Mouse (Mus musculus): ENCODE data around the gene 4930519G04Rik. TPM values are rescaled to one million over a fixed set of nuclear protein-coding genes. Genes with fewer than 3 reads are reported as not detected.
"Not testable (repeated sequence)": the region's sequence is repeated elsewhere in the genome, so short reads cannot be mapped to it uniquely, and the experiment has no call there.

4930519G04Rik gene
- polyA plus RNA-seq, 1 experiment from 2014 or later: not detected

GRCm38 (mm10) chr5:114825978-114826691 is 27.3 kb upstream of the 4930519G04Rik start:
- Histone ChIP-seq H3K36me3 (ENCODE audit: control insufficient read depth, insufficient read depth, low read length) (no peaks in the 10 kb centered on the region), H3K9me3 (ENCODE audit: control insufficient read depth, low read length) (no peaks in the 10 kb centered on the region), H3K4me2 (replicated peaks; ENCODE audit: low read depth, low read length) (peak overlapping the region; percentile 43), H3K4me1 (replicated peaks; ENCODE audit: control insufficient read depth, insufficient read depth, low read length) (no peaks in the 10 kb centered on the region), H3K9ac (ENCODE audit: low read depth, low read length) (peak overlapping the region; percentile 32; the same call in 1 of the 2 replicates), H3K27ac (ENCODE audit: low read depth, low read length) (no peak overlapping the region), H3K4me3 (ENCODE audit: low read depth, low read length) (peak overlapping the region; percentile 28), H3K27me3 (ENCODE audit: control insufficient read depth, insufficient read depth, low read length) (no peaks in the 10 kb centered on the region)
- DNase-seq (ENCODE audit: low spot score): peak; percentile 93
- ATAC-seq (ENCODE audit: low FRiP score): peak; percentile 72
- WGBS: 11% methylated on average over 27 of the region's 27 CpGs

GRCm38 (mm10) chr5:114827427-114827826 is 26.0 kb upstream of the 4930519G04Rik start:
- ATAC-seq (ENCODE audit: low FRiP score): no peak

GRCm38 (mm10) chr5:114829740-114830139 is 23.7 kb upstream of the 4930519G04Rik start:
- no peak for ATAC-seq (ENCODE audit: low FRiP score)
- no peak for DNase-seq (ENCODE audit: low spot score)
- no peak overlapping the region for H3K4me2 ChIP-seq (replicated peaks; ENCODE audit: low read depth, low read length)
- H3K27me3 ChIP-seq (ENCODE audit: control insufficient read depth, insufficient read depth, low read length): no peaks in the 10 kb centered on the region
- no peaks in the 10 kb centered on the region for H3K4me1 ChIP-seq (replicated peaks; ENCODE audit: control insufficient read depth, insufficient read depth, low read length)
- no peak overlapping the region for H3K27ac ChIP-seq (ENCODE audit: low read depth, low read length)
- 70% methylated on average over 3 of the region's 3 CpGs for WGBS
- H3K36me3 ChIP-seq (ENCODE audit: control insufficient read depth, insufficient read depth, low read length): no peaks in the 10 kb centered on the region
- no peak overlapping the region for H3K4me3 ChIP-seq (ENCODE audit: low read depth, low read length)
- no peak overlapping the region for H3K9ac ChIP-seq (ENCODE audit: low read depth, low read length)
- no peaks in the 10 kb centered on the region for H3K9me3 ChIP-seq (ENCODE audit: control insufficient read depth, low read length)

More at GRCm38 (mm10) chr5:114827427-114827826, 26.0 kb upstream of the 4930519G04Rik start:
- DNase-seq (ENCODE audit: low spot score): no peak
- no peaks in the 10 kb centered on the region for H3K27me3 ChIP-seq (ENCODE audit: control insufficient read depth, insufficient read depth, low read length)
- no peak overlapping the region for H3K4me2 ChIP-seq (replicated peaks; ENCODE audit: low read depth, low read length)
- H3K9ac ChIP-seq (ENCODE audit: low read depth, low read length): no peak overlapping the region
- no peak overlapping the region for H3K4me3 ChIP-seq (ENCODE audit: low read depth, low read length)
- no peaks in the 10 kb centered on the region for H3K9me3 ChIP-seq (ENCODE audit: control insufficient read depth, low read length)
- no peaks in the 10 kb centered on the region for H3K4me1 ChIP-seq (replicated peaks; ENCODE audit: control insufficient read depth, insufficient read depth, low read length)
- no peaks in the 10 kb centered on the region for H3K36me3 ChIP-seq (ENCODE audit: control insufficient read depth, insufficient read depth, low read length)
- 90% methylated on average over 12 of the region's 12 CpGs for WGBS
- no peak overlapping the region for H3K27ac ChIP-seq (ENCODE audit: low read depth, low read length)

GRCm38 (mm10) chr5:114836886-114837285 is 16.6 kb upstream of the 4930519G04Rik start:
- Histone ChIP-seq H3K4me1 (replicated peaks; ENCODE audit: control insufficient read depth, insufficient read depth, low read length) (no peaks in the 10 kb centered on the region), H3K4me2 (replicated peaks; ENCODE audit: low read depth, low read length) (no peak overlapping the region), H3K36me3 (ENCODE audit: control insufficient read depth, insufficient read depth, low read length) (no peaks in the 10 kb centered on the region), H3K27ac (ENCODE audit: low read depth, low read length) (no peak overlapping the region), H3K27me3 (ENCODE audit: control insufficient read depth, insufficient read depth, low read length) (no peaks in the 10 kb centered on the region), H3K9me3 (ENCODE audit: control insufficient read depth, low read length) (no peaks in the 10 kb centered on the region), H3K4me3 (ENCODE audit: low read depth, low read length) (no peak overlapping the region), H3K9ac (ENCODE audit: low read depth, low read length) (no peak overlapping the region)
- DNase-seq (ENCODE audit: low spot score) (peak; percentile 16), ATAC-seq (ENCODE audit: low FRiP score) (no peak)
- 68% methylated on average over 12 of the region's 12 CpGs for WGBS

- not testable (repeated sequence) for DNase-seq (ENCODE audit: low spot score); H3K4me3 ChIP-seq (ENCODE audit: low read depth, low read length); H3K27ac ChIP-seq (ENCODE audit: low read depth, low read length); H3K9ac ChIP-seq (ENCODE audit: low read depth, low read length); H3K27me3 ChIP-seq (ENCODE audit: control insufficient read depth, insufficient read depth, low read length); H3K9me3 ChIP-seq (ENCODE audit: control insufficient read depth, low read length); ATAC-seq (ENCODE audit: low FRiP score); H3K36me3 ChIP-seq (ENCODE audit: control insufficient read depth, insufficient read depth, low read length); H3K4me1 ChIP-seq (replicated peaks; ENCODE audit: control insufficient read depth, insufficient read depth, low read length); H3K4me2 ChIP-seq (replicated peaks; ENCODE audit: low read depth, low read length)
- WGBS: 73% methylated on average over 5 of the region's 5 CpGs
Observed at GRCm38 (mm10) chr5:114840481-114840880, 13.0 kb upstream of the 4930519G04Rik start.

- not testable (repeated sequence) for H3K4me2 ChIP-seq (replicated peaks; ENCODE audit: low read depth, low read length); H3K27me3 ChIP-seq (ENCODE audit: control insufficient read depth, insufficient read depth, low read length); DNase-seq (ENCODE audit: low spot score); H3K4me3 ChIP-seq (ENCODE audit: low read depth, low read length); ATAC-seq (ENCODE audit: low FRiP score); H3K4me1 ChIP-seq (replicated peaks; ENCODE audit: control insufficient read depth, insufficient read depth, low read length); H3K9ac ChIP-seq (ENCODE audit: low read depth, low read length); H3K27ac ChIP-seq (ENCODE audit: low read depth, low read length); H3K36me3 ChIP-seq (ENCODE audit: control insufficient read depth, insufficient read depth, low read length); H3K9me3 ChIP-seq (ENCODE audit: control insufficient read depth, low read length)
- 51% methylated on average over 3 of the region's 3 CpGs for WGBS
Observed at GRCm38 (mm10) chr5:114842155-114842554, 11.3 kb upstream of the 4930519G04Rik start.

- DNase-seq (ENCODE audit: low spot score): no peak
- H3K4me3 ChIP-seq (ENCODE audit: low read depth, low read length): no peak overlapping the region
- no peaks in the 10 kb centered on the region for H3K36me3 ChIP-seq (ENCODE audit: control insufficient read depth, insufficient read depth, low read length)
- H3K27me3 ChIP-seq (ENCODE audit: control insufficient read depth, insufficient read depth, low read length): no peaks in the 10 kb centered on the region
- no peaks in the 10 kb centered on the region for H3K9me3 ChIP-seq (ENCODE audit: control insufficient read depth, low read length)
- H3K4me2 ChIP-seq (replicated peaks; ENCODE audit: low read depth, low read length): no peak overlapping the region
- 72% methylated on average over 5 of the region's 5 CpGs for WGBS
- no peak overlapping the region for H3K27ac ChIP-seq (ENCODE audit: low read depth, low read length)
- H3K9ac ChIP-seq (ENCODE audit: low read depth, low read length): no peak overlapping the region
- no peaks in the 10 kb centered on the region for H3K4me1 ChIP-seq (replicated peaks; ENCODE audit: control insufficient read depth, insufficient read depth, low read length)
- ATAC-seq (ENCODE audit: low FRiP score): no peak
Observed at GRCm38 (mm10) chr5:114842674-114843073, 10.8 kb upstream of the 4930519G04Rik start.

- H3K4me1 ChIP-seq (replicated peaks; ENCODE audit: control insufficient read depth, insufficient read depth, low read length): not testable (repeated sequence)
Observed at GRCm38 (mm10) chr5:114844371-114844770, 9.1 kb upstream of the 4930519G04Rik start.

GRCm38 (mm10) chr5:114851565-114852236 is 1.8 kb upstream of the 4930519G04Rik start:
- H3K4me2 ChIP-seq (replicated peaks; ENCODE audit: low read depth, low read length): no peak overlapping the region
- no peaks in the 10 kb centered on the region for H3K9me3 ChIP-seq (ENCODE audit: control insufficient read depth, low read length)
- H3K9ac ChIP-seq (ENCODE audit: low read depth, low read length): no peak overlapping the region
- no peak for ATAC-seq (ENCODE audit: low FRiP score)
- WGBS: 86% methylated on average over 20 of the region's 20 CpGs
- no peaks in the 10 kb centered on the region for H3K27me3 ChIP-seq (ENCODE audit: control insufficient read depth, insufficient read depth, low read length)
- H3K36me3 ChIP-seq (ENCODE audit: control insufficient read depth, insufficient read depth, low read length): no peaks in the 10 kb centered on the region
- no peaks in the 10 kb centered on the region for H3K4me1 ChIP-seq (replicated peaks; ENCODE audit: control insufficient read depth, insufficient read depth, low read length)
- no peak overlapping the region for H3K27ac ChIP-seq (ENCODE audit: low read depth, low read length)
- no peak for DNase-seq (ENCODE audit: low spot score)
- H3K4me3 ChIP-seq (ENCODE audit: low read depth, low read length): no peak overlapping the region

More at GRCm38 (mm10) chr5:114844371-114844770, 9.1 kb upstream of the 4930519G04Rik start:
- not testable (repeated sequence) for DNase-seq (ENCODE audit: low spot score); H3K9ac ChIP-seq (ENCODE audit: low read depth, low read length); H3K9me3 ChIP-seq (ENCODE audit: control insufficient read depth, low read length); H3K36me3 ChIP-seq (ENCODE audit: control insufficient read depth, insufficient read depth, low read length); H3K27me3 ChIP-seq (ENCODE audit: control insufficient read depth, insufficient read depth, low read length); H3K4me3 ChIP-seq (ENCODE audit: low read depth, low read length); H3K4me2 ChIP-seq (replicated peaks; ENCODE audit: low read depth, low read length); ATAC-seq (ENCODE audit: low FRiP score); H3K27ac ChIP-seq (ENCODE audit: low read depth, low read length)
- 68% methylated on average over 2 of the region's 2 CpGs for WGBS
